Mouse (Mus musculus): ENCODE measurements around the gene Dusp18.

Gene Dusp18

DNA sequence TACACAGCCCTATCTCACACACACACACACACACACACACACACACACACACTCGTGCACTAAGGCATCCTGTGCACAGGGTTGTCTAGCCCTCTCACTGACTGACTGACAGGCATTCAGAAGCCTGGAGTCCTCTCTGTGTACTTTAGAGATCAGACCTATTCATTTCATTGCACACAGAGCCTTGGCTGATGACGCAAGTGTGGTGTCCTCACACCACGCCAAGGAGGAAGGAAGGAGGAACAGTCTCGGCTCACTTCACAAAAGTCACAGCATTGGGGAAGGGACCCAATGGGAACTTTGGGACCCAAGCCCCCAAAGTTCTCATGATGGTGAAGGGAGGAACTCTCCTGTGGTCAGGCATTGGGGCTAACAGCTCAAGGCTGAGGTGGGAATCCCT lies 35.0 kb downstream of the Dusp18 start:
- DNase-seq (ENCODE audit: low spot score) = no peak

DNA sequence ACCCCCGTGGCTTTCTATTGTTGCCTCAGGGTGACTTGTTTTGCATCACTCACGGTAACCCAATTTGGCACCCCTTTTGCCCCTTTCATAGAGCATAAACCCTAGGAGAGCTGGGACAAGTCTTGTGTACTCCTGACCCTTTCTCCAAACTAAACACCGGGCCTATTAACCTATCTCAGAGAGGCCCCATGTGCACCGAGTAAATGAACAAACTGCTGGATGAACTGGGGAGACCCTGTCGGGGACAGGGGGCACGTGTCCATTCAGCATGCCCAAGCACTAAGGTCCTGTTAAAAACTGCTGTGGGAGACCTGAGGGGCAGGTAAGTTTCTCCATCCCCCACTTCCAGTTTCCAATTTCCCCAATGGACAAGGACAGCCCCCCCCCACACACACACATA lies 35.9 kb downstream of the Dusp18 start:
- DNase-seq (ENCODE audit: low spot score) = no peak

DNA sequence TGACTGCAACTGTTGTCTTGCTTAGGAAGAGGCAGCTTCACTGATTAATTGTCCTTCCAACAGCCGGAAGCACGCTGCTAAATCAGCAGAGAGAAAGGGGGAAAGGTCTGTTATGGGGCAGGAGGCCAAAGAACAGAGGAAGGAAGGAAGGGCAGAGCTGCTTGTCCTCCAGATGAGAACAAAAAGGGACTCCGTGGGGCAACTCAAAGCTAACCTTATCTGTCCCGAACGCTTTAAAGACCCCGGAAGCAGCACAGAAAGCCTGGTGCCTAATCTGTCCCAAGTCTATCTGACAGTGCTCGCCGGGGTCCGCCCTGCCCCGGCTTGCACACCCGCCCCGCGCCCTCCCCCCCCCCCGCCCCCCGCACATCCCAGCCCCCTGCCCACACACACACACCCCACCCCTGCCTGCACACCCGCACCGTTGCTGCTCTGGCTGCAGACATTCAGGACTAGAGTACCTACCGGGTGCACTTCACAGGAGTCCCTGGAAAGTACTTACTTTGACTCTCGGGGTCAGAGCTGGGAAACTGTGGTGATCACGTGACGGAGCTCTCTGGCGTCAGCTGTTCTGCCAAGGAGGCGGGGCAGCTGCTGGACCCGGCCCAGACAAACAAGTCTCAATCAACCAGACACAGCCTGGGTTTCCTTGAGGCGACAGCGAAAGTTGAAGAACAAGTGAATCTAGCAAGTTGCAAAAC lies 36.6 kb downstream of the Dusp18 start, which contains the start of gene Tcn2:
TSS of gene Tcn2 (minus strand) at position 649 of the 701 bp plus-strand sequence.
- DNase-seq (ENCODE audit: low spot score) = peak; percentile 75

DNA sequence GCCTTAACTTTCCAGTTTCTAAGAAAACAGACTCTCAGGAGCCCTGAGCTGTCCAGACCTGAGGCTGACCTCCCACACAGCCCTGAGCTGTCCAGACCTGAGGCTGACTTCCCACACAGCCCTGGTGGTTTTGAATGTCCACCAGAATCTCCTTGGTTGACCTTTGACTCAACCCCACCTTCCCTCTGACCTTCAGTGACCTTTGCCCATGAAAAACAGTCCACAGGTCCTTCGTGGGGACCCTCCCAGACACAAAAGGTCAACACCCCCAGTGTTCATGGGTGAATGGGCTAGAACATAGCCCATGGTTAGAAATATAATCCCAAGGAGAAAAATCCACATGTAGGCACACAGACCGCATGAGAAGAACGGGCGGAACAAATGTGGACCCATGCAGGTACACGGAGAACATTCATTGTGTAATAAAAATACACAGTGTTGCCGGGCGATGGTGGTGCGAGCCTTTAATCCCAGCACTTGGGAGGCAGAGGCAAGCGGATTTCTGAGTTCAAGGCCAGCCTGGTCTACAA lies 38.8 kb downstream of the Dusp18 start:
- no peak for DNase-seq (ENCODE audit: low spot score)

DNA sequence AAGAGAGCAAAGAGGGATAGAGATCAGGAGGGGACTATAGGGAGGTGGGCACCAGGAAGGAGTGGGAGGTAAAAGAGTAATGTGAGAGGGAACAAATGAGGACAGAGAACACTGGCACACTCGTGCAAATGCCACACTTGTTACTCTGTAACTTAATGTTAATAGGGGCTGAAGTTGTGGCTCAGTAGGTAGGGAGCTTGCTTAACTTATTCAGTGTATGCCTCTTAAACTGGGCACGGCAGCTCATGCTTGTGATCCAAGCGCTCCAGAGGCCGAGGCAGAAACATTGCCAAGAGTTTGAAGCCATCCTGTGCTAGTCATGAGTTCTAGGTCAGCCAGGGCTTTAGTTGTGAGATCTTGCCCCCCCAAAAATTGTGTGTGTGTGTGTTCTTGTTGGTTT lies 40.1 kb downstream of the Dusp18 start:
- no peak for DNase-seq (ENCODE audit: low spot score)

DNA sequence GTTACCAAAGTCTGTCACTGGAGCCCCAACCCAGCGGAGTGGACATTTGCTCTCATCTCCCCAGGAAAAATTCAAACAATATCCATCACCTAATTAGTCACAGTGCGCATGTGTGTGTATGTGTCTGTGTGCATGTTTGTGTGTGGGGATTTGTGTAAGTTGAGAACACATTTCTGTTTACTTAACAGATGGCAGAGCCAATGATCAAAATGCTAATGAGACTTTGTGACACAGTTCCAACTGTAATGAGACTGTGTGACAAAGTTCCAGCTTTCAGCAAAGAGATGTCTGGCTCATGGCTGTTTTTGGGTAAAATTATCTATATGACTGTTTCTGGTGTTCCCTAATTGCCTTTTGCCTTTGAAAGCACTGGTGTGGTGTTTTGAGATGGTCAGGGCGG lies 41.3 kb downstream of the Dusp18 start:
- DNase-seq (ENCODE audit: low spot score) = no peak

DNA sequence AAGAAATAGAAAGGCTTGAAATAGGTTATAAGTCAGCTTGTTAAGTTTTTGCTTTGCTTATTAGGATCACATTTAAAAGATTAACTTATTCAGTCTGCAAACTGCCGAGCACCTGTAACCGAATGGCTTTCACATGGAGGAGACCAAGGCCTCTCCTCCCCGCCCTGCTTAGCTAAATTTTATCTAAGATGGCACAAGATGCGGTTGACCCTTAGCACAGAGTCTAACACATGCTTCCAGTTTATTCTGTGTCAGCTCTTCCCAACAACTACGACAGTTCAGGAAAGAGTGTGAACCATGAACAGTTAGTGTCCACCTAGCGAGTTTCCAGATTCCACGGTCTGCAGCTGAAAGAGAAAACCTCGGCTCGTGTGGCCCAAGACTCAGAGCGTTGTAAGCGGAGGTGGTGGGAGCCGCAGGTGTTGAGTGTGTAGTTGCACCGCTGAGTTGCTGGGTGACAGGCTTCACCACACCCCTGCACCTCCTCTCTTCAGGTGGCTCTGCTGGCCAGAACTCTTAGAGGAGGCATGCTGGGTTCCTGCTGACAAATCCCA lies 42.4 kb downstream of the Dusp18 start:
- DNase-seq (ENCODE audit: low spot score) = no peak

DNA sequence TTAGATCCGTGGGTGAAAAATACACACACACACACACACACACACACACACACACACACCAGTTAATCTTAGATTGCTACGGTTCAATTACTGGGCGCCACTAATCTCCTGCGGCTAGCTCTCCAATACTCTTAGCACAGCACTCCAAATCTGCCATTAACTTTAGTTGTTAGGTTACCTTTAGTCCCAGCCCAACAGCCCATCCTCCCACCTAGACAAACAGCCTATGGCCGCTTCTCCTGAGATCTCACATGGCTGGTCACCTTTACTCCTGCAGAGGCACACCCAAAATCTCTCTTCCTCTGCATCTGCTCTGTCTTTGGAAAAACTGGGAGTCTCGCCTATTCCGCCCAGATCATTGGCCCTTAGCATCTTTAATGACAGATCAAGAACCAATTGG lies 46.3 kb downstream of the Dusp18 start:
- no peak for DNase-seq (ENCODE audit: low spot score)

DNA sequence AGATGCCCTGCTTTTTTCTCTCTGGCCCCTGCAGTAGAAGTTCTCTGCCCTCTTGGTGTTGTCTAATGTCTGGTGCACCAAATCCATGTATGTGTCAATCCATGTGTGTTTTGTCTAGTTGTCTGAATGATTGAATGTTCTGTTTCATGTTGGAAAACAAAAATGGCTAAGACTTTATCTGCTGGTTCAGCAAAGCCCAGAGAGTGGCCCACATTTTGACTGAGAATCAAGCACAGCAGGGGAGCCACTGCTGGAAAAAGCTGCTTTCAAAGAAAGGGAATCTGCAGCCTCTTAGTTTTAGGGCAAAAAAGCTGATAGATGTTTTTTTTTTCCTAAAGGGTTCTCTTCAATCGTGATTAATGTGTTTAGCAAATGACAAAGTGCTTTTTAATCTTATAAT lies 51.3 kb downstream of the Dusp18 start:
- no peak for DNase-seq (ENCODE audit: low spot score)
